Mouse (Mus musculus) layer of hippocampus, adult 11-12 months (tissue): ENCODE data around the gene Pde1b.

Source experiments
- DNase-seq: peaks from one replicate; pipeline ENCODE4 v3.0.0; 2022; ENCODE audit warnings: low spot score

Gene Pde1b

DNA sequence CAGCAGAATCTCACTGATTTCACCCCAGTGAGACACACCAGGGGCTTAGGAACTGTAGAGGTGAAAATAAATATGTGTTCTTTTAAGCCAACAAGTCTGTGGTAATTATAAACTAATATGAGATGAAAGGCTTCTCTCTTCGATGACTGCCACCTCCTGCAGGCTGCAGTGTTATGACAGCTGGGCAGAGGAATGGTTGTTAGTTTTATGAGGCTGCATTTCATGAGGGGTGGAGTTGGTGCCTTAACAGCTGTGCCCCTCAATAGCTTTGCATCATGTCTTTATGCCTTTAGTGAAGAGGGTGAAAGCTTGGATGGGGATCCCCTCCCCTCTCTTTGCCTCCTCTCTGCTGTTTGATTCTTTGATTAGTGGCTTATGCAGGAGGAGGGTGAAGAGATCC is 48.2 kb downstream of the Pde1b start:
- DNase-seq, result no peak

DNA sequence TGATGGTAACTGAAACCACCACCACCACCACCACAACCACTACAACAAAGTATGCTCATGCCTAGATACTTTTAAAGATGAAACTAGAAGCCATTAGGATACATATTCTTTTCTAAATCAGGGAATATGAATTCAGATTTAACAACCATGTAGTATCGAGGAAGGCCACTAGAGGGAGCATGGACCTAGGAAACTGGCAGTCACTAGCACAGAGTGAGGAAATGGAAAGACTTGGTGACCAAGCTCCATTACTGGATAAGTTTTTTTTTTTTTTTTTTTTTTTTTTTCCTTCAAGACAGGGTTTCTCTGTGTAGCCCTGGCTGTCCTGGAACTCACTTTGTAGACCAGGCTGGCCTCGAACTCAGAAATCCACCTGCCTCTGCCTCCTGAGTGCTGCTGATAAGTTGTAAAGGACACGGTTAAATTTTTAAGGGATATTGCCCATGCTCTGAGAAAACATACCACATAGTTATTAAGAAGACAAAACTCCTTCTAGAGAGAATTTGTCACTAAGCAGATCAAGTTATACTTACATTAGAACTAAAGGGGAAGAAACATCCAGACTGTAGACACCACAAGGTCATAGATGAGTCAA is 49.4 kb downstream of the Pde1b start:
- peak; percentile 75 for DNase-seq

DNA sequence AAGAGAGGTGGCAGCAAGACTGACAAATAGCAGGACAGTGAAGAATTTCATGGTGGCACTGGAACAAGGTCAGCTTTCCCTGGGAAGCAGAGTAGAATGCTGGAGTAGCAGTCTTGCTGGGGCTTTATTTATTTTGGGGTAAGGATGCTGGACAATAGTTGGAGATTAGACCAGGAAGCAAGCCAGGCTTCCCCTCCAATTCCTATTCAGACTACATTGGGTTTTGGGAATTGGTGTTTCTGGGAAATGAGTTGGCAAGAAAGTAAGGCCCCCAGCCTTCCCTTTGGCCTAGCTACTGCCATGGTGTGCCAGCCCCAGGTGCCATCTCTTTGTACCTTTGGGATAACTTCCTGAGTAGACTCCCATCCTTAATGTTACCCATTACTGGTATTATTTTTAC is 62.1 kb downstream of the Pde1b start, which contains the start of gene Glycam1:
Gene Glycam1 (minus strand): TSS at position 101 of the 400 bp plus-strand sequence.
- DNase-seq, result no peak
